Mouse (Mus musculus) cerebellum, postnatal 25 days (tissue): ENCODE data around the gene Jun.

Source experiments
- DNase-seq, 2 experiments: peaks; one replicate each; pipeline ENCODE4 v3.0.0; 2021; ENCODE audit warnings: mixed read lengths in 2 of 2

The Jun gene

GRCm38 (mm10) chr4:95073214-95073750, 21.3 kb upstream of the Jun start:
- no peak for DNase-seq

- DNase-seq = no peak
Observed at GRCm38 (mm10) chr4:95070407-95070806, 18.4 kb upstream of the Jun start.

GRCm38 (mm10) chr4:95068045-95068948, 16.3 kb upstream of the Jun start:
- DNase-seq = no peak

GRCm38 (mm10) chr4:95063609-95064210, 11.7 kb upstream of the Jun start:
- DNase-seq = no peak

- peak in 1 of 2 experiments; percentile 30 for DNase-seq
Observed at GRCm38 (mm10) chr4:95062873-95063272, 10.9 kb upstream of the Jun start.

GRCm38 (mm10) chr4:95057264-95057663, 5.2 kb upstream of the Jun start:
- no peak for DNase-seq

GRCm38 (mm10) chr4:95055276-95055675, 3.3 kb upstream of the Jun start:
- DNase-seq = peak in 1 of 2 experiments; percentile 28

GRCm38 (mm10) chr4:95054336-95054735, 2.3 kb upstream of the Jun start:
- DNase-seq = no peak

GRCm38 (mm10) chr4:95053791-95054117, 1.7 kb upstream of the Jun start:
- DNase-seq = peak; percentile 67 to 81

- peak; percentile 91 to 92 for DNase-seq
Observed at GRCm38 (mm10) chr4:95053041-95053790, 1.2 kb upstream of the Jun start.

GRCm38 (mm10) chr4:95051311-95051871, 631 bp downstream of the Jun start:
- peak in 1 of 2 experiments; percentile 72 for DNase-seq

- peak; percentile 78 to 80 for DNase-seq
Observed at GRCm38 (mm10) chr4:95050518-95051278, 1.3 kb downstream of the Jun start.

GRCm38 (mm10) chr4:95049884-95050517, 2.0 kb downstream of the Jun start:
- DNase-seq = peak; percentile 90 to 93

- no peak for DNase-seq
Observed at GRCm38 (mm10) chr4:95049153-95049552, 2.9 kb downstream of the Jun start.

GRCm38 (mm10) chr4:95048731-95049100, 3.3 kb downstream of the Jun start:
- no peak for DNase-seq

GRCm38 (mm10) chr4:95048021-95048730, 3.8 kb downstream of the Jun start:
- DNase-seq = peak in 1 of 2 experiments; percentile 10

GRCm38 (mm10) chr4:95045133-95045532, 6.9 kb downstream of the Jun start:
- DNase-seq = peak in 1 of 2 experiments; percentile 15

GRCm38 (mm10) chr4:95044721-95045120, 7.3 kb downstream of the Jun start:
- DNase-seq = no peak

GRCm38 (mm10) chr4:95038024-95038423, 14.0 kb downstream of the Jun start:
- DNase-seq = no peak

GRCm38 (mm10) chr4:95031158-95031557, 20.9 kb downstream of the Jun start:
- no peak for DNase-seq
